Mouse (Mus musculus) frontal cortex, adult (tissue): Measurements from ENCODE around the gene Gna11.
A peak's percentile ranks its signal among the peaks of the same experiment; 100 is the strongest.

Experiments used
- ATAC-seq: cut with Nextera tagmentation; 2 replicates; pipeline ENCODE4 v1.9.2; 2017; ENCODE audit warnings: mild to moderate bottlenecking, moderate library complexity, mixed read lengths; ENCODE audit not compliant: low TSS enrichment

Gene Gna11

DNA sequence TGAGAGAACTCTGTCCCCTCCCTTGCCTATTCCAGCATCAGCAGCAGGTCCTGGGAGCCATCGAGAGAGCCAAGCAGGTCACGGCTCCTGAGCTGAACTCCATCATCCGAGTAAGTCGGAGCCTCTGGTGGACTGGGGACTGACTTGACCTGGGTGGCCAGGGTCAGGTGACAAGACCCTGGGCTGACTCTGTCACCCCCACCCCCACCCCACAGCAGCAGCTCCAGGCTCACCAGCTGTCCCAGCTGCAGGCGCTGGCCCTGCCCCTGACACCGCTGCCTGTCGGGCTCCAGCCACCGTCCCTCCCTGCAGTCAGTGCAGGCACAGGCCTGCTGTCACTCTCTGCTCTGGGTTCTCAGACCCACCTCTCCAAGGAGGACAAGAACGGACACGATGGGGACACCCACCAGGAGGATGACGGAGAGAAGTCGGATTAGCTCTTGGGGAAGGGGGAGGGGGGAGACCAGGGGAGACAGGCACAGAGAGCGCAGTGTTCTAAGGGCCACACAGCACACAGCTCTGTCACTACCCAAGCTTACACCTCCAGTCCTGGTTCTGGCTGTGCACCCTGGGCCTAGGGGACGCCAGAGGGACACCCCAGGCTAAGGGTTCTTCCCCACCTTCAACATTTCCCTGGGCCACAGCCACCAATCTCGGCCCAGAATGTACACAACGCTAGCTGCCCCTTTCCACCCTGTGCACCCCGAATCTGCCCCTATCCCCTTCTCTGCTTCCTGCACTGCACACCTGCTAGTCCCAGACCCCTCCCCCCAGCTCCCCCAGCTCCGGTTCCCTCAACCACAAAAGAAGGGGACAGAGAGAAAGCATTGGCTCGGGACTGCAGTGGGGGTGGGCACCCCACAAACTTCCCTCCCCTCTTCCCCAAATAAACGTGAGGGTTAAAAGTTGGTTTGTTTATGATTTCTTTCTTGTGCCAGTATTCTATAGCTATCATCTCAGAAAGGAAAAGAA lies 20.6 kb upstream of the Gna11 start:
- no peak for ATAC-seq

DNA sequence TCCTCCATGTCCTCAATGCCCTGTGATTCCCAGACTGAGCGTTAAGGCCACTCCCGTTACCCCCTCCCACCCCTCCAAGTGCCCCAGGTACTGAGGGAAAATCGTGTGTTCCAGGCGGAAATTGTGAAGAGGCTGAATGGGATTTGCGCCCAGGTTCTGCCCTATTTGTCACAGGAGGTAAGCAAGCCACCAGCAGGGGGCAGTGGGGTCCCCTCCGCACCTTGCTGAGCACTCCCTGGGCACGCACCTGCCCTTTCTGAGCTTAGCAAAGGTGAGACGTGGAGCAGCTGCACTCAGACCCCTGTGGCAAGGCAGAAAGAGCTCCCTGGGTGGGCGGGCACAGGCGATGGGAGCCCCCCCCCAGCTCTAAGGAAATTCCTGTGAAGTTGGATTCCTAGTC lies 19.7 kb upstream of the Gna11 start:
- ATAC-seq, result no peak

GRCm38 (mm10) chr10:81564216-81564615 lies 19.2 kb upstream of the Gna11 start:
- no peak for ATAC-seq

DNA sequence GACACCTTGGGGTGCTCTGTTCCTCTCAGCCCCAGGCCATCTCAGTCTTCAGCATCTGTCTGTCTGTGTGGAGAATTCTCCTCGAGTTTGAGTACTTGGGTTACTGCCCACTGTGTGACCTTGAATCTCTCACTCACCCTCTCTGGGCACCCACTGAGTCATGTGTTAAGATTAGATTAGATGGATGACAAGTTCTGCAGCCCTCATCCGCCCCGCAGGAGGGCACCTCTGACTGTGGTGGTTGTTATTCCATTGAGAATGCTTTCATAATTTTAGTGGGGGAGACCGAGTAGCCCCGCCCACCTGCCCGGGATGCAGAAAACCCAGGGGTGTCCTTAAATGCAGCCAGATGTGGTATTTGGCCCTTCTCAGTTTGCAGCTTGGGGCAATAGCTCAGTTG lies 18.5 kb upstream of the Gna11 start:
- no peak for ATAC-seq

DNA sequence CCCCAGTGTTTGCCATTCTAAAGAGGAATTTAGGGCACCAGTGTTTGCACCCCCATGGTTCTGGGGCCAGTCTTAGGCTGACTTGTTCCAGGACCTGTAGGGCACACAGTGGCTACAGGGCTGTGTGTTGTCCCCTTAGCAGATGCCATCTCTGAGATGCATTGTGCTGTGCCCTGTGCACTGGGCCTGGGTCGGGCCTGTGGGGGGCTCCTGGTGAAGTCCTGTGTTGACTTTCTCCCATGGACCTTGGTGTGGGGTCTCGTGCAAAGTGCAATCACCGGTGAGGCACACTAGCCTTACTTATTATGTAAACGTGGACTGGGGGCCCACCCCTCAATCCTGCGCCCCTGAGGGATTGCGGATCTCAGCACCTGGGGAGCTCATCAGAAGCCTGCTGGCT lies 17.4 kb upstream of the Gna11 start:
- no peak for ATAC-seq

DNA sequence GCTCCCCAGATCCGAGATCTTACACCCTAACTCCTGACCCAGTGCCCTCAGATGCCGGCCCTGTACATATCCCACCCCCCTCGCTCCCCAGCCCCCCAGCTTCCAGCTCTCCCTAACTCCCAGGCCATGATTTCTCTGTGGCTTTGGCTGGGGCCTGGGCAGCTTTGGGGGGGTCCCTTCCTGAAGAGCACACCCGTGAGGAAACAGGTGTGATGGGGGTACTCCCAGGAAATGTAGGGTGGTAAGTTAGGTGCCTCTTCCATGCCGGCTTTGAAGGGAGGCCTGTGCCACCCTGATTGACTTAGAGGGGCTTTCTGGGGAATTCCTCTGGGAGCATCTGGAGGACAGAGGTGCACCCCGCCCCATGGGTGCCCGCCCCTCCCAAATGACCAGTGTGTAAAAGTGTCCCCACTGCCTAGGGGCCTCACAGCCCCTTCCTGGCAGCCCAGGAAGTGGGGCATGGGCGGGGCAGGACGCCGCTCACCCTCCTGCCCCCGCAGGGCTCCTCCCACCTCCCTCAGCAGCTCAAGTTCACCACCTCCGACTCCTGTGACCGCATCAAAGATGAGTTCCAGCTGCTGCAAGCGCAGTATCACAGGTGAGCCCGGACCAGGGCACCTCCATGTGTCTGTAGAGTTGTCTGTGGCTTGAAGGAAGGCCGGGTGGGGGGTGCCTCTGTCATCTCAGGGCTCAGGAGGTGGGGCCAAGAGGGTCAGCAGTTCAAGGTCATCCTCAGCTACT lies 15.9 kb upstream of the Gna11 start:
- ATAC-seq, result no peak

DNA sequence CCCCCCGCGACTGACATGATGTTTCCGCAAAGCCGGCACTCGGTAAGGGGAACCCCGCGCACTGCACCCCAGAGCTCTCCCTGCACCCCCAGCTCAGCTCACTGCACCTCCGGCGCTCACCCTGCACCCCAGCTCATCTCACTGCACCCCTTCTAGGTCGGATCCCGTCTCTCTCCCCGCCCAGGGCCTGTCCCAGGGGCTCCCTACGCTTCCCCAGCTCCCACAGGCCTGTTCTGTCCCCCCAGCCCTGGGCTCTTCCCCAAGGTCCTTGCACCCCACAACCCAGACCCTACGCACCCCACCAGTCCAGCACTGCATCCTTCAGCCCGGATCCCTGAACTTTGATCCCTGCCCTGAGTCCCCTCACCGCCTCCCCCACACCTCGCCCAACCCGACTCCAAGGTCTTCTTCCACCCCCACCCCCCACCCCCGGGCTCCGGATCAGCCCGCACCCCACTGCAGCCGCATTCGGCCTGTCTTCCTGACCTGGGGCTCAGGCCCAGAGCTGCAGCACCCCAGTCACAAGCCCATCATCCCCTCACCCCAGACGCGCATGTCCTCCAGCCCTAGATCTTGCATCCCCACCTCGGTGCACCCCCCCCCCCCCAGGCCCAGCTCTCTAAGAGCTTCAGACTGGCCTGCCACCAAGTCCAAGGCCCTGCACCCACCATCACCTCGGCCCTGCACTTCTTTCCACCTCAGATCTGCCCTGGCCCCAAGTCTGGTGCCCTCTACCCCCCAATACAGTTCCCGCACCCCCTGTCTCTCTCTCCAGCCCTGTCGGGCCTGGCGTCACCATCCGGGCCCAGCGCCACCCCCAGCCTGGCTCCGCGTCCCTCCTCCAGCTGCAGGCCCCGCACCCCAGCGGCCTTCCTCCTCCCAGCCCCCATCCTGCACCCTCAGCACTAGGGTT lies 14.9 kb upstream of the Gna11 start:
- ATAC-seq, result peak; percentile 64

GRCm38 (mm10) chr10:81559163-81559626 lies 14.2 kb upstream of the Gna11 start, which contains the start of gene Aes:
Gene Aes (plus strand): TSS chr10:81559488.
- ATAC-seq, result peak; percentile 38

- no peak for ATAC-seq
Measured at GRCm38 (mm10) chr10:81557491-81557890, 12.5 kb upstream of the Gna11 start.

- no peak for ATAC-seq
Measured at GRCm38 (mm10) chr10:81556282-81556681, 11.3 kb upstream of the Gna11 start.

GRCm38 (mm10) chr10:81553807-81554755 lies 9.1 kb upstream of the Gna11 start:
- ATAC-seq, result no peak

GRCm38 (mm10) chr10:81553232-81553631 lies 8.2 kb upstream of the Gna11 start:
- no peak for ATAC-seq

DNA sequence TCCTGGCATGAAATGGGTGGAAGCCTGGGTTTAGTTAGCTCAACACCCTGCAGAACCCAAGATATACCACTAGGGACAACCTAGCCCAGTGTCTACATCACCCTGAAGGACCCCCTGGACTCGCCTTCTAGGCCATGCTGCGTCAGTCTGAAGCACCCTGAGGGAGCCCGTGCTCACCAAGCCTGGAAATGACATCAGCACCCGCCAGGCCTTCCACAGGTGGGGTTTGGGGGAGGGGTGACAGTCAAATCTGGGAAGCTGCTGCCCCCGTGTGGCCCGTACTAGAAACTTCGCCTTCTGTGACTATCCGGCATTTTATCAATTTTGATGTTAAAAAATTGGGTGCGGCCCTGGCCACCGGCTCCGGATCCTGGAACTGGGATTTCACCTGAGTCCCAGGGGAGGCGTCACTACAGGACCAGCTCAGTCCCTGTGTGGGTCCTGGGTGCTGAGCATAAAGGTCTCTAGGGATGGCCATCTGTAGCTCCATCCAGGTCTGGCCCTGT lies 6.7 kb upstream of the Gna11 start:
- peak; percentile 77 for ATAC-seq

- ATAC-seq, result no peak
Measured at GRCm38 (mm10) chr10:81550257-81550656, 5.3 kb upstream of the Gna11 start.

- no peak for ATAC-seq
Measured at GRCm38 (mm10) chr10:81548944-81549343, 4.0 kb upstream of the Gna11 start.

DNA sequence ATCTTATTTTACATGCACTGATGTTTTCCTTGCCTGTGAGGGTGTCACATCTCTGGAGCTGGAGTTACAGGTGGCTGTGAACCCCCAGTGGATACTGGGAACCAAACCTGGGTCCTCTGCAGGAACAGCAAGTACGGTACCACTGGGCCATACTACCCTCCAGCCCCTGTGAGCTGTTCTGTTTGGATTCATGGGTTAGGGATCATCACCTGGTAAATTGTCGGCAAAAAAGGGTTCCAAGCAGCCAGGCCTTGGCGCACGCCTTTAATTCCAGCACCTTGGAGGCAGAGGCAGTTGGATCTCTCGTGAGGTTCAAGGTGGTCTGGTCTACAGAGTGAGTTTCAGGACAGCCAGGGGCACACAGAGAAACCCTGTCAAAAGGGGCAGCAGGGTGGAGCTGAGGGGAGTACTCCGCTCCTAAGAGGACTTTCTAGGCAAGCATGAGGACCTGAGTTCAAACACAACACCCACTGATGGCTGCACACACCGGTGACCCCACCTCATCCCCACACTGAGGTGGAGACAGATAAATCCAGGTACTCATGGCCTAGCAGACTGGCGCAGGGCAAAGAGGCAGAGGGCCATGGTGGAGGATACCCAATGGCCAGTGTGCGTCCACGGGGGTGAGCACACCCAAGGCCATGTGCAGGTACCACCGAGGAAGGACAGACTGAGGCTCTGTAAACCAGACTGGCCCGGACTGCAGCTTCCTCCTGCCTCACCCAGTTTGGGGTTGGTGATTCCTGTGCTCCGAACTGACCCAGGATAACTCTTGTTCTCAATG lies 2.0 kb upstream of the Gna11 start:
- ATAC-seq, result no peak

- ATAC-seq, result no peak
Measured at GRCm38 (mm10) chr10:81546332-81546731, 1.3 kb upstream of the Gna11 start.

DNA sequence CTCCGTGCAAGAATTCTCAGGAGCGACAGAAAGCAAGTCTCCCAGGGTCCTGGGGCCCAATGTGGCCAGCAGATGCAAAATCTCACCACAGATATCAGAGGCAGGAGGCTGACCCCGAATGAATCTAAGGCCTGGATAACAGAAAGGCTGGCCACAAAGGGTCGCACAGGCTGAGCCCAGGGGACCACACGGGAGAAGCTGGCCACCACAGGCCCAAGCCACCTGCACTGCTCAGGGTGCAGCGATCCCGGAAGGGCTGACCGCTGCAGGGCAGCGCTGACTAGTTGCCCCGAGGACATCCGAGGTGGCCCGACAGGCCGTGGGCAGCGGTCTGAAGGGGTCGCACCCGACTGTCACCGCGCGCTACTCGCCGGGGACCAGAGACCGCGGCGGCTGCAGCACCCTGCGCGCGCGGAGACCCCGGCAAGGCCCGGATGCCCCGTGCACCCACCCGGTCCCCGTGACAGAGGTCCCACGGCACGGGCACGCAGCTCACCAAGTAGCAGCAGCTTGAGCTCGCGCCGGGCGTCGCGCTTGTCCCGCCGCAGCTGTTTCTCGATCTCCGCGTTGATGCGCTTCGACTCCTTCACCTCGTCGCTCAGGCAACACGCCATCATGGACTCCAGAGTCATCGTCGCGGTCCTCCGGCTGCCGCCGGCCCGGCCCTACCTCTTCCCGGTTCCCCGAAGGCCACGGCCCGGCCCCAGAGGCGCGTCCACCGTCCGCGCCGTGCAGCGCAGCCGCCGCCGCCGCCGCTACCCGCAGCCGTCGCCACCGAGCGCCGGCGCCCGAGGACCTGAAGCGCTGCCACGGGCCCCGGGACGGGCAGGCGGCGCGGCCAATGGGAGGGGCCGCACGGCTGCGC lies 462 bp downstream of the Gna11 start:
- ATAC-seq, result 0 out of 2 replicates have a peak, but pooled peaks have one; percentile 0
